Mouse (Mus musculus): Measurements from ENCODE around the gene Vps13a. TPM values are rescaled to one million over a fixed set of nuclear protein-coding genes. Genes with fewer than 3 reads are reported as not detected.

Gene Vps13a
- polyA plus RNA-seq, 1 experiment: 25.3 TPM

DNA sequence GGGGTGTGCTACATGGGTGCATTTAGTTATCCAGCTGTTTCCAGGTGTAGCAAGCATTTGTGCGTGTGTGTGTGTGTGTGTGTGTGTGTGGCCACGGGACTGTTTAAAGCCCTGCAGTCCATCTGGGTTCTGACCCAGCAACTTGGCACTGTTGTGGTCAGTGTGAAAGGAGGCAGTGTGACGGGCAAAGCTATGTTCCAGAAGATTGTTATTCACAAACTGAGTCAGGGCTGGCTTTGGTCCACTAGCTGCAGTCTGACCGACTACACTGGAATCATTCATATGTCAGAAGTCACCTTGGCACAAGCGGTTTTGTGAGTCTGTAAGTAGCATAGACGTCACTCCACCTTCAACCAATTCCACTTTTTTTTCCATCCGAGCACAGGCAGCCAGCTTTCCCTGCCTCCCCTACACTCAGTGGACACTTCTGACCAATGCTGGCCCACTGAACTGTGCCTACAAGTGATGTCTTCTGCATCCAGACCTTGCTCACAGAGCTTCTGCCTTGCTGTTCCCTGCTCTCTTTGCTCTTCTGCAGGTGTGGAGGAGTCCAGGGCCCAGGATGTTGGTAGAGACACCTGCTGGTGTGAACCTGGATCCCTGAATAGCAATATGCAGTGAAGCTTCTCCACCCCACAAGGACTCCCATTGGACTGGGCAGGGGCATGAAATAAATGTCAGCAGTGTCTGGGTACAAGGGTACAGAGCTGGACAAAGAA lies 187.3 kb downstream of the Vps13a start:
- no peak overlapping the region for H3K27ac ChIP-seq (ENCODE audit: control insufficient read depth, insufficient read depth, low read depth, low read length, poor library complexity)
- H3K4me3 ChIP-seq (replicated peaks; ENCODE audit: control insufficient read depth, low read depth, low read length): no peak overlapping the region
- H3K4me1 ChIP-seq (ENCODE audit: control insufficient read depth, insufficient read depth, low read length): no peaks in the 10 kb centered on the region
- WGBS: 80% methylated on average over 7 of the region's 7 CpGs
- no peak for TF ChIP-seq POLR2A (IDR thresholded peaks at IDR 0.05; ENCODE audit: borderline replicate concordance, control insufficient read depth, low read depth, low read length)
- TF ChIP-seq CTCF (IDR thresholded peaks at IDR 0.05; ENCODE audit: control insufficient read depth, insufficient read depth, low read length): no peak

DNA sequence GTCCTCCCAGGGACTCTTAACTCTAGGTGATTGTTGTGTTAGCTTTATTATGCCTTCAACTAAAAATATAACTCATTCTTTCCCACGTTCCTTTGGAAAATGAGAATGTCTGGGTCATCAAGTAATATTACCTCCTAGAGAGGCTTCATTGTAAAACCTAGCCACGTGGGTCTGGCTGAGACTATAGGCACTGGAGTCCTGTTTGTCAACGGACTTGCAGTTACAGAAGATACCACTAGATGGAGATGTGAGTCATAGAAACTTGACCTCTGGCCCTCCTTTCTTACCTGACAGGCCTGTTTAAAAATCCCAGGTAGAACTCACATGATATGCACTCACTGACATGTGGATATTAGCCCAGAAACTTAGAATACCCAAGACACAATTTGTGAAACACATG lies 195.4 kb downstream of the Vps13a start:
- Histone ChIP-seq H3K4me1 (ENCODE audit: control insufficient read depth, insufficient read depth, low read length) (no peaks in the 10 kb centered on the region), H3K27ac (ENCODE audit: control insufficient read depth, insufficient read depth, low read depth, low read length, poor library complexity) (no peak overlapping the region), H3K4me3 (replicated peaks; ENCODE audit: control insufficient read depth, low read depth, low read length) (no peak overlapping the region)
- 4% methylated on average over 3 of the region's 3 CpGs for WGBS
- TF ChIP-seq CTCF (IDR thresholded peaks at IDR 0.05; ENCODE audit: control insufficient read depth, insufficient read depth, low read length): no peak
- no peak for TF ChIP-seq POLR2A (IDR thresholded peaks at IDR 0.05; ENCODE audit: borderline replicate concordance, control insufficient read depth, low read depth, low read length)

DNA sequence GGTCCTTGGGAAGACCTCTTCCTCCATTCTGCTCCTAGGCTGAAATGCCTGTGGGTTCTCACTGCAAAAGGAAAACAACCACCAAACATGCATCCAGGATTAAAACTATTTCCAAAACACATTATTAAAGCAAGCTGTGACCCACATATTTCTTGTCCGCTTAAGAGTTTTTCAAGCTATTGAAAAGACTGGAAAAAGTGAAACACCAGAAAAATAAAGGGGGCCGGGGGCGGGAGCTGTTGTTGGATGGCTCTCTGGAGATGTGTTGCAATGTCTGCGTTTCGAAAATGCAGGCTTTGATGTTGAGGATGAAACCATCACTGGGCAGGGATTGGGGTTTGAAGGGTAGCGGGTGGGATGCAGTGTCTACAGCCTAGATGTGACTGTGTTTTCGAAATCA lies 196.2 kb downstream of the Vps13a start:
- Histone ChIP-seq H3K27ac (ENCODE audit: control insufficient read depth, insufficient read depth, low read depth, low read length, poor library complexity) (no peak overlapping the region), H3K4me1 (ENCODE audit: control insufficient read depth, insufficient read depth, low read length) (no peaks in the 10 kb centered on the region), H3K4me3 (replicated peaks; ENCODE audit: control insufficient read depth, low read depth, low read length) (no peak overlapping the region)
- no peak for TF ChIP-seq POLR2A (IDR thresholded peaks at IDR 0.05; ENCODE audit: borderline replicate concordance, control insufficient read depth, low read depth, low read length)
- no peak for TF ChIP-seq CTCF (IDR thresholded peaks at IDR 0.05; ENCODE audit: control insufficient read depth, insufficient read depth, low read length)
- 70% methylated on average over 7 of the region's 7 CpGs for WGBS

DNA sequence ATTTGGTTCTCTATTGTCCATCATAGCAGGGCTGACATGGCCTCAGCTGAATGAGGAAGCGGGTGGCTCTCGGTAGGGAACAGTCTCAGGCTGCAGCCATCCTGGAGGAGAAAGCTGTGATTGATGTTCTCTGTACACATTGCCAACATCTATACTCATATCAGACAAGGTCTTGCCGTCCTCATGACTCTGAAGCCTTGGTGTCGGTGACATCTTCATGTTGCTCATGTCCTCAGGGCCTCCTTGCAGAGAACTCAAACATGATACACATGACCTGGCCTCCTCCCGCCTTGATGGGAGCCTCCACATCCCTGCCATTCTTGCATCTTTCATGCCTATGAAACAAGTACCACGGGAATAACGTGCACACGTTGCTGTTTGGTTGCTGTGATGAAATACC lies 200.2 kb downstream of the Vps13a start:
- Histone ChIP-seq H3K27ac (ENCODE audit: control insufficient read depth, insufficient read depth, low read depth, low read length, poor library complexity) (no peak overlapping the region), H3K4me3 (replicated peaks; ENCODE audit: control insufficient read depth, low read depth, low read length) (no peak overlapping the region), H3K4me1 (ENCODE audit: control insufficient read depth, insufficient read depth, low read length) (no peaks in the 10 kb centered on the region)
- 85% methylated on average over 8 of the region's 8 CpGs for WGBS
- TF ChIP-seq CTCF (IDR thresholded peaks at IDR 0.05; ENCODE audit: control insufficient read depth, insufficient read depth, low read length) (no peak), POLR2A (IDR thresholded peaks at IDR 0.05; ENCODE audit: borderline replicate concordance, control insufficient read depth, low read depth, low read length) (no peak)

DNA sequence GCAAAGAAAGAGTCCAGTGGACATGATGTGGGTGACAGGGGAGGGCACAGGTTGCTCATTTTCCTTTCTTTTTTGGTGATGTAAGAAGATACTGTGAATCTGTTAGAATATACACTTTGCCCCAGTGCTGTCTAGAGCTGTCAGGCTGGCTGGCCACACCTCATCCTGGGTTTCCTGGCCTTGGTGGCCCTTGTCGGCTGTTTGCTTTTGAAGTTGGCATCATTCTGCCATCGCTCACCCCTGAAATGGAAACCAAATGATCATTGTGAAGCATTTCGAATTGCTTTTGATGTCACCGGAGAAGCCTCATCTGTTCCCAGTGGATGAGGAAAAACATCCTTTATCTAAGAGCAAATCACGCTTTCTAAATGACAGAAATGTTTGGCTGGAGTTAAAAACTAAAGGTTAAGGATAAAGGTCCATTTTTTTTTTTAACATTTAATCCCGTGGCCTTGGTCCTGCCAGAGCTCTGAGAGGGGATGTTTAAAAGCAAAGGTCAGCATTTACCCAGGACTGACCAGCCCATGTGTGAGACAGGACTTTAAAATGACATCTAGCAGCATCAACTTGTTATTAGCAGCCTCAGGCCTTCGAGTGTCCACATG lies 201.0 kb downstream of the Vps13a start:
- WGBS: 83% methylated on average over 7 of the region's 7 CpGs
- TF ChIP-seq POLR2A (IDR thresholded peaks at IDR 0.05; ENCODE audit: borderline replicate concordance, control insufficient read depth, low read depth, low read length) (no peak), CTCF (IDR thresholded peaks at IDR 0.05; ENCODE audit: control insufficient read depth, insufficient read depth, low read length) (no peak)
- Histone ChIP-seq H3K4me1 (ENCODE audit: control insufficient read depth, insufficient read depth, low read length) (no peaks in the 10 kb centered on the region), H3K27ac (ENCODE audit: control insufficient read depth, insufficient read depth, low read depth, low read length, poor library complexity) (no peak overlapping the region), H3K4me3 (replicated peaks; ENCODE audit: control insufficient read depth, low read depth, low read length) (no peak overlapping the region)

DNA sequence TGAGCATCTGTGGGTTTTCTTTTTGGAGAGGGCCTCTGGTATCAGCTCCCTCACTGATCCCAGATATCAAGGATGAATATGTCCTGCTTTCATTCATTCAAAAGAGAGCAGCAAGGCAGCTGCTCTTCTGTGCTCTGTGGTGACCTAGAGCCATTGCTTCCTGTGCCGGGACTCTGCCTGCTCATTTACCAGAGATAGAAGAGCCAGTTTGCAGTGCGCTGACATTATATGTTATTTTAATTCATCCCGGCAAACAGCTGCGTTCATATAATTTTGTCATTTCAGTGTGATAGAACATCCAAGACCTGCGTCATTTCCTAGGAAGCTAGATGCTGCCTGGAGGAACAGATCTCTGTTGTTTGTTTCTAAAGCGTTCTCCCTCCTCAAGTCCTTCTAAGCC lies 203.9 kb downstream of the Vps13a start:
- H3K4me1 ChIP-seq (ENCODE audit: control insufficient read depth, insufficient read depth, low read length): no peaks in the 10 kb centered on the region
- TF ChIP-seq POLR2A (IDR thresholded peaks at IDR 0.05; ENCODE audit: borderline replicate concordance, control insufficient read depth, low read depth, low read length) (no peak), CTCF (IDR thresholded peaks at IDR 0.05; ENCODE audit: control insufficient read depth, insufficient read depth, low read length) (no peak)
- no peak overlapping the region for H3K27ac ChIP-seq (ENCODE audit: control insufficient read depth, insufficient read depth, low read depth, low read length, poor library complexity)
- H3K4me3 ChIP-seq (replicated peaks; ENCODE audit: control insufficient read depth, low read depth, low read length): no peak overlapping the region
- WGBS: 85% methylated on average over 6 of the region's 6 CpGs

Other genes with a start within 250 kb of the Vps13a start
- gene Foxb2, start 92.9 kb upstream of the Vps13a start, polyA plus RNA-seq (2011; ENCODE audit: insufficient read depth, insufficient read length, low replicate concordance, missing spikeins): not detected in 2 replicates
- 1.3 and 3.3 TPM in 2 replicates for gene Prune2, start 175.2 kb upstream of the Vps13a start, polyA plus RNA-seq (2011; ENCODE audit: insufficient read depth, insufficient read length, low replicate concordance, missing spikeins)

All from bone marrow, adult 2 months (tissue).